Mouse (Mus musculus): ENCODE measurements around the gene Ceacam16.
A peak's percentile ranks its signal among the peaks of the same experiment; 100 is the strongest.

Ceacam16 gene

GRCm38 (mm10) chr7:19815296-19816223 lies 45.5 kb downstream of the Ceacam16 start:
- DNase-seq: peak; percentile 20

GRCm38 (mm10) chr7:19813579-19814122 lies 47.4 kb downstream of the Ceacam16 start:
- no peak for DNase-seq

GRCm38 (mm10) chr7:19813161-19813560 lies 47.9 kb downstream of the Ceacam16 start:
- no peak for DNase-seq

- DNase-seq: peak; percentile 24
Observed at GRCm38 (mm10) chr7:19811114-19811513, 50.0 kb downstream of the Ceacam16 start.

GRCm38 (mm10) chr7:19809369-19809768 lies 51.7 kb downstream of the Ceacam16 start:
- no peak for DNase-seq

- no peak for DNase-seq
Observed at GRCm38 (mm10) chr7:19806356-19806969, 54.6 kb downstream of the Ceacam16 start.

GRCm38 (mm10) chr7:19802995-19803394 lies 58.1 kb downstream of the Ceacam16 start:
- DNase-seq: peak; percentile 83
